Mouse (Mus musculus) intestine, embryonic 16.5 days (tissue): ENCODE measurements around the gene Lrrtm3. TPM values are rescaled to one million over a fixed set of nuclear protein-coding genes. Genes with fewer than 3 reads are reported as not detected.
A peak's percentile ranks its signal among the peaks of the same experiment; 100 is the strongest.

Source experiments
- ATAC-seq: fragments of 200-750 bp; cut with Nextera tagmentation; 2 replicates; pipeline ENCODE4 v1.8.0; 2017; ENCODE audit warnings: moderate TSS enrichment, moderate library complexity
- H3K27ac ChIP-seq: fragments of 300-500 bp; sonication (generic); 2 replicates; pipeline ENCODE4 v1.5.1; 2014; ENCODE audit warnings: mild to moderate bottlenecking, low read length
- H3K27me3 ChIP-seq: fragments of 300-500 bp; sonication (generic); replicated peaks from 2 replicates; pipeline ENCODE4 v1.6.1; 2014; ENCODE audit warnings: low read length, control low read depth, mixed read lengths; ENCODE audit not compliant: control insufficient read depth, insufficient read depth
- H3K36me3 ChIP-seq: fragments of 300-500 bp; sonication (generic); 2 replicates; pipeline ENCODE4 v1.6.1; 2014; ENCODE audit warnings: low read length, control low read depth; ENCODE audit not compliant: control insufficient read depth, insufficient read depth
- H3K4me1 ChIP-seq: fragments of 300-500 bp; sonication (generic); 2 replicates; pipeline ENCODE4 v1.6.1; 2014; ENCODE audit warnings: low read length, control low read depth, mixed read lengths; ENCODE audit not compliant: control insufficient read depth, insufficient read depth
- H3K4me2 ChIP-seq: fragments of 300-500 bp; sonication (generic); 2 replicates; pipeline ENCODE4 v1.6.1; 2014; ENCODE audit warnings: low read depth, low read length, control low read depth
- H3K4me3 ChIP-seq: fragments of 300-500 bp; sonication (generic); 2 replicates; pipeline ENCODE4 v1.5.1; 2014; ENCODE audit warnings: mild to moderate bottlenecking, low read length
- H3K9ac ChIP-seq: fragments of 300-500 bp; sonication (generic); 2 replicates; pipeline ENCODE4 v1.6.1; 2014; ENCODE audit warnings: low read depth, low read length
- H3K9me3 ChIP-seq: fragments of 300-500 bp; sonication (generic); 2 replicates; pipeline ENCODE4 v1.6.1; 2016; ENCODE audit warnings: low read length, control low read depth; ENCODE audit not compliant: control insufficient read depth
- WGBS: fragments of 180-500 bp; shearing (Covaris S2); extraction: QIAGEN DNeasy Blood & Tissue Kit; methylation state at CpG from one replicate; pipeline ENCODE4 v1.1.7; 2014; 5-methylcytosine and 5-hydroxymethylcytosine counted together
- polyA plus RNA-seq: library from polyadenylated mRNA; unstranded; fragments of >200 nt; fragmentation: Nextera tagmentation; extraction: Ambion mirVana; gene quantifications from 2 replicates; pipeline ENCODE4 v1.2.1, GENCODE M21; 2015

The Lrrtm3 gene
- 3.0 and 3.7 TPM in 2 replicates for polyA plus RNA-seq

DNA sequence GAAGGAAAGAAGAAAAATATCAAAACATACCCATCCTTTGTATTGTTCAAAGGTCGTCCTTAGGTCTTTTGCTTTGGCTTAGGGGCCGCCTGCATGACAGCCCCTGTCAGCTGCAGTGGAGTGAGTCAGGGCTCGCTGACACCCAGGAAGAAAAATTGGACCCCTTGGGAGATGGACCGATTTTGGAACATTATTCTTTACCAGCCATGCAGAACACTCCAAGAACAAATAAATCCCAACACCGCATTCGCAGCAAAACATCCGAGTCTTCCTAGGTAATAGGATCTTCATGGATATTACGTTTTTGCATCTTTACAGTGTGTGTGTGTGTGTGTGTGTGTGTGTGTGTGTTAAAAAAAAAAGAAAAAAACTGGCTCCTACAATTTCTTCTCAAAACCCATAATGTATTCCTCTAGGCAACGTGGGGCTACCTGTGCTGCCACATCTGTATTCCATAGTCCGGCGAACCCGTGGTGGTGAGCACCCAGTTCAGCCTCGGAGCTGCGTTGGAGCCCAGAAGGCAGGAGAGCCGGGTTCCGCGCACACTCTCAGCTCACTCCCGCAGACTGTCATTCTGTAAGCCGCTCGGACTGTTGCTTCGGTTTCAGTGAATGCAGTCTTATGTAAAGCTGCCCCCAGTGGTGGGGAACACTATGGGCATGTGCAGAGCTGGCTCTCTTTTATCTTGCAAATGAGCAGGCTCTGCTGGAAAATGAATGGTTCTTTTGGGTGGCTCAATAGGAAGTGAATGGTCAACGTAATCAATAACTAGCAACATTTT is at the start of gene Lrrtm3:
Gene Lrrtm3, minus strand, starts transcription at position 598 of the 781 bp plus-strand sequence.
- peak; percentile 89 for ATAC-seq
- WGBS, result 3% methylated on average over 22 of the region's 22 CpGs

DNA sequence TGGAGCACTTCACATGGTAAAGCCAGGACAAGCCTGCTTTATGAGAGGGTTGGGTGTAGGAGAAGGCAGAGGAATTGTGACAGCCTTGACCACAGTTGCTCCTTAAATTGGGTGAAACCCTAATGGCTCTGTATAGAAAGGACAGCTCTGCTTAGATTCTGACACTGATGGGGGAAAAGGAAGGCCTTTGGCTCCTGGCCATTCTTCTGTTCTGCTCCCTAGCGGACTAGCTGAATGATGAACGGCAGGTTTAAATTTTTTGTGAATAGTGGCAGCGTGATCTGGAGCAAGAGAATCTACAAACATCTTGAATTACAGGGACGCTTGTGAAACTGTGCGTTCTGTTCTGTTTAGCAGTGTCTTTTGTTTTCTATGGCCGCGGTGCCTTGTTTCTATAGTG is 45.4 kb upstream of the Lrrtm3 start:
- H3K9ac ChIP-seq, result no peak overlapping the region
- no peak overlapping the region for H3K4me3 ChIP-seq
- H3K4me2 ChIP-seq, result peak overlapping the region; percentile 3; the same call in 1 of the 2 replicates
- H3K27ac ChIP-seq, result no peak overlapping the region
- WGBS, result 41% methylated on average over 7 of the region's 7 CpGs
- H3K27me3 ChIP-seq, result no peaks in the 10 kb centered on the region
- ATAC-seq, result no peak
- H3K4me1 ChIP-seq, result no peaks in the 10 kb centered on the region
- H3K9me3 ChIP-seq, result no peaks in the 10 kb centered on the region
- no peaks in the 10 kb centered on the region for H3K36me3 ChIP-seq

More for the DNA sequence above, at the start of gene Lrrtm3:
- peaks cover 11% of the 10 kb centered on the region; the same call in 1 of the 2 replicates for H3K27me3 ChIP-seq
- H3K27ac ChIP-seq, result no peak within 1 kb of the TSS
- H3K9me3 ChIP-seq, result no peaks in the 10 kb centered on the region
- no peaks in the 10 kb centered on the region for H3K36me3 ChIP-seq
- H3K4me2 ChIP-seq, result peak within 1 kb of the TSS; percentile 51
- peak within 1 kb of the TSS; percentile 37 for H3K4me3 ChIP-seq
- no peaks in the 10 kb centered on the region for H3K4me1 ChIP-seq
- H3K9ac ChIP-seq, result 0 out of 2 replicates have a peak within 1 kb of the TSS, but pooled peaks have one; percentile 38

DNA sequence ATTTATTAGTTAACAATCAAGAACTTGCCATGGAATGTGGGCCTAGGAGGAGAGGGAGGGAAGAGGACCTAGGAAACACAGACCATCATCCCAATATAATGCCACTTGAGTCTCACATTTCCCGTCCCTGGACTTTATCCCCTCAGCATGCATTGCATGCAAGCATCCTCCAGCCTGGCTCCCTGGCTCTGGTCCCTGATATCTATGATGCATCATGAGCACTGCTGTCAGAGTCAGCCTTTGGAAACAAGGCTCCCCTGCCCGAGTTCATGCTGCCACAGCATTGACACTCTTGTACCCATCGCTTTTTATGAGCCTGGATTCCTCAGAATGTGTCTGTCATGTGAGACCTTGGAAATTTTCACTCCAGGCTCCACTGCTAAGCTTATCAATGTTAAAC is 43.4 kb upstream of the Lrrtm3 start:
- Histone ChIP-seq H3K36me3 (no peaks in the 10 kb centered on the region), H3K9me3 (no peaks in the 10 kb centered on the region), H3K27me3 (no peaks in the 10 kb centered on the region), H3K27ac (no peak overlapping the region), H3K4me1 (no peaks in the 10 kb centered on the region), H3K4me2 (no peak overlapping the region), H3K4me3 (no peak overlapping the region), H3K9ac (no peak overlapping the region)
- 69% methylated on average over 3 of the region's 3 CpGs for WGBS
- no peak for ATAC-seq

DNA sequence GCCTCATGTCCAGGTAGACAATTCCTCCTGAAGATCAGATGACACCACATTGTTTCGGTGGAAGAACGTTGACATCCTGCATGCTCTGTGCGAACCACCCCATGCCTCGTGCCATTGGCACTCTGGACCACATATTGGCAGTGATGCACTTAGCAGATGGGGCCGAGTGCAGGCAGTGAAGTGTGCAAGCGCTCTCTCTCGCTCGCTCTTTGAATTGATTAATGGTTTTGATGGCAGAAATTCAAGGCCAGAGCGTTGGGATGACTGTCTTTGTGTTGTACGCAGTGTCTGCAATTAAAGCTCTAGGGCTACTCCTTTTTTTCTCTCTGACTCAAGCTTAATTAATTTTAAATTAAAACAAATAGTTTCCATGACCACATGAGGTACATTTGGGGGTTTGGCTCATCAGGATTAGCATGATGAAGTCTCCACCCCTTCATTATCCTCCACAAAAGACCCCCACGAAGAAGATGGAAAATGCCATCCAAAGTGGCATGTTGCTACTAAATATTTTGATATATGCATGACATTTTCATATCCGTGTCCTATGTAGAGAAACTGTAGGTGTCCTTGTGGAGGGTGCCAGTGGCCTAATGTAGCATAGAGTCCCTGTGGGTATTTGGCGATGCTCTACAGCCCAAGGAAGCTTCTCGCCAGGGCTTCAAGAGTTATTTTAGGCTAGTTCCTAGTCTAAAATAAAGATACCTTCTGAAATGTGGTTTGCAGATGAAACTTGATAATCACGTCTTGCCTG is 40.5 kb upstream of the Lrrtm3 start:
- Histone ChIP-seq H3K4me1 (no peaks in the 10 kb centered on the region), H3K4me2 (no peak overlapping the region), H3K27ac (no peak overlapping the region), H3K9ac (no peak overlapping the region), H3K36me3 (no peaks in the 10 kb centered on the region), H3K4me3 (no peak overlapping the region), H3K9me3 (no peaks in the 10 kb centered on the region), H3K27me3 (no peaks in the 10 kb centered on the region)
- ATAC-seq, result no peak
- WGBS, result 77% methylated on average over 15 of the region's 15 CpGs

DNA sequence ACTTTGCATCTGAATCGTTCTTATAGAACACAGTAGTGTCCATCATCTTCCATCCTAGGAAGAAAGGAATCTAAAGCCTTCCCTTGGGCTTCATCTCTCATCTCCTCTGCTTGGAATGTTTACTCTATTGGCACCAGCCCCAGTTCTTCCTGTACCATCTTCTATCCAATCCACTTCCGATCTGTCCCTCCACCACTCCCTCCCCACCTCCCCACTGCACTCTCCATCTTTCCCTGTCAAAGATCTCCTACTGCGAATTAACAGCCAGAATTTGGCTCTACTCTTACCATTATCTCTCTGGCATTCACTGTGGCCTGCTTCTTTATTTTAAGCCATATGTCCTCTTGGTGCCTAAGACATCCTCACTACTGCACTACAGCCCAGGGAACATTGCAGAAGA is 28.8 kb upstream of the Lrrtm3 start:
- H3K4me2 ChIP-seq, result no peak overlapping the region
- no peaks in the 10 kb centered on the region for H3K36me3 ChIP-seq
- 67% methylated on average over 3 of the region's 3 CpGs for WGBS
- no peak overlapping the region for H3K4me3 ChIP-seq
- no peak for ATAC-seq
- H3K9ac ChIP-seq, result no peak overlapping the region
- no peak overlapping the region for H3K27ac ChIP-seq
- H3K4me1 ChIP-seq, result no peaks in the 10 kb centered on the region
- H3K9me3 ChIP-seq, result no peaks in the 10 kb centered on the region
- H3K27me3 ChIP-seq, result no peaks in the 10 kb centered on the region

DNA sequence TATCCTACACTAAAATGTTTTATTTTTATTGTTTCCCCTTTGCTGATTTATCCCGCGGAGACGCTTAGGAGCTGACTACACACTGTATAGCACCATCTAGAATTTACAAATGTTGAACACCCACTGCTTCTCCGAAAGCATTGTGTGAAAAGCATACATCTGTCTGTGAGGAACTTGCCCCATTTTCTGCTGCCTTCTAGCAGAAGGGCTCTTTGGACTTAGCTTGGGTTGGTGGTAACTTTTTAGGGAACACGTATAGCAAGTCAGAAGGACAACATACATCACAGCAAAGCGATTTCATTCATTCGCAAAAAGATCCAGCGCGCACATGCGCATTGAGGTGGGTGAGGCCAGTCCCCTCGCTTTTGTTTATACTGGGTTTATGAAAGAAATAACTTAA is 25.2 kb upstream of the Lrrtm3 start:
- Histone ChIP-seq H3K36me3 (no peaks in the 10 kb centered on the region), H3K9ac (no peak overlapping the region), H3K4me3 (no peak overlapping the region), H3K4me2 (no peak overlapping the region), H3K27me3 (no peaks in the 10 kb centered on the region), H3K4me1 (no peaks in the 10 kb centered on the region), H3K27ac (no peak overlapping the region), H3K9me3 (no peaks in the 10 kb centered on the region)
- WGBS, result 92% methylated on average over 11 of the region's 11 CpGs
- ATAC-seq, result no peak

DNA sequence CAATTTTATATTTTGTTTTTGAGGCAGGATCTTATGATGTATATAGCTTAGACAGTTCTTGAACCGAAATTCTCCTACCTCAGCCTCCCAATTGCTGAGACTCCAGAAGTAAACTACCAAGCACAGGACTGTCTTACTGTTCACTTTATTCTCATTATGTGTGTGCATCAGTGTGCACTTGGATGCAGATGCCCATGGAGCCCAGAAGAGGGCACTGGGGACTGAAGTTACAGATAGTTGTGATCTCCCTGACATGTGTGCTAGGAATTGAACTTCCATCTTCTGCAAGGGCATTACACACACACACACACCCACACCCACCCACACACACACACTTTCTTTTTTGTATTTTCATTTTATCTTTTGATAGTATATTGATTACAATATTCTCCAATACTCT is 6.5 kb upstream of the Lrrtm3 start:
- Histone ChIP-seq H3K9me3 (no peaks in the 10 kb centered on the region), H3K27ac (no peak overlapping the region), H3K9ac (no peak overlapping the region), H3K36me3 (no peaks in the 10 kb centered on the region), H3K4me1 (no peaks in the 10 kb centered on the region), H3K4me3 (no peak overlapping the region), H3K27me3 (no peaks in the 10 kb centered on the region), H3K4me2 (no peak overlapping the region)
- WGBS, result 92% methylated on average over 1 of the region's 1 CpGs
- no peak for ATAC-seq

DNA sequence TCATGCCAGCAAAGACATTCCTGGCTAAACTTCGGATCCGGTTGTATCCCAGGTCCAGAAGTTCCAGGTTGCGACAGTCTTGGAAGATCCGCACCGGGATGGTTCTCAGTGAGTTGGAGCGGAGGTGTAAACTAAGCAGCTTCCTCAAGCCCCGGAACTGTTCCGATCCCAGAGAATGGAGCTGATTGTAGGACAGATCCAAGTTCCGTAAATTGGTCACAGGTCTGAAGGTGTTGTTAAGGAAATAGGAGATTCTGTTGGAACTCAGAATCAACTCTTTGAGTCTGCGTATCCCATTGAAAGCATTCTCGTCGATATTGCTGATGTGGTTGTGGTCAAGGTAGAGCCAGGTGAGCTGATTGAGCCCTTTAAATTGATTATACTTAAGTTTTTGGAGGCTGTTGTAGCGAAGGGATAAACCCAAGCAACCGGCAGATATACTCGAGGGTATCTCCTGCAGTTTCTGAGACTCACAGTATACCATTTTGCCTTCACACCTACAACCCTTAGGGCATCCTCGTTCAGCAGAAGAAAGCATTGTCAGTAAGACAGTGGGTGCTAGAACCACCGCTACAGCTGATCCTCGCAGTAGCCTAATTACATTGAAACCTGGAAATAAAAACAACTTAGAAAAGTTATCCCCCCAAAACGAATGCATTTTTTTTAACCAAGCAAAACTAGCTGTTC is 1.2 kb downstream of the Lrrtm3 start:
- Histone ChIP-seq H3K9ac (no peak overlapping the region), H3K36me3 (no peaks in the 10 kb centered on the region), H3K9me3 (no peaks in the 10 kb centered on the region), H3K27ac (no peak overlapping the region), H3K27me3 (peaks cover 11% of the 10 kb centered on the region; the same call in 1 of the 2 replicates), H3K4me3 (no peak overlapping the region), H3K4me2 (0 out of 2 replicates have a peak overlapping the region, but pooled peaks have one; percentile 2), H3K4me1 (no peaks in the 10 kb centered on the region)
- WGBS, result 34% methylated on average over 19 of the region's 19 CpGs
- ATAC-seq, result no peak
